Mouse (Mus musculus): ENCODE data around the gene Golga7b.

Golga7b gene

GRCm38 (mm10) chr19:42270119-42270518 is 22.7 kb downstream of the Golga7b start:
- TF ChIP-seq GATA4 (IDR thresholded peaks at IDR 0.05; ENCODE audit: insufficient replicate concordance, low read length) = no peak

DNA sequence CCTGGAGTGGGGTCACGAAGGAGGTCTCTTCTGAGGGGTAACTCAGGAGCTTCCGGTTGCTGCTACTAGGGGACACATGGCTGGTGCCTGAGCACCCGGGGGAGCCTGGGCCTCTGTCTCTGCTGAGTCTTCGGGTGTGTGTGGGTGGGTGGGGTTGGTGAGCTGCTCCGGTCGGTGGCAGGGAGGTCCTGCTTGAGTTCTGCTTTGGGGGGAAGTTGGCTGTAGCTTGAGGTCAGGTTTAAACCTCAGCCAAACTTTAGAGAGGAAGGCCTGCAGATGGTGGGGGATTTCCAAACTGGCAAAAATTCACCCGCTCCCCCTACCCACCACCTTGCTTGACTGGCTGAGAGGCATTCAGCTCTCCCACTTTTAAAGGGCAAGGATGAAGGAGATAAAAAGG is 23.8 kb downstream of the Golga7b start:
- TF ChIP-seq GATA4 (IDR thresholded peaks at IDR 0.05; ENCODE audit: insufficient replicate concordance, low read length) = no peak

GRCm38 (mm10) chr19:42272003-42272963 is 24.9 kb downstream of the Golga7b start:
- no peak for TF ChIP-seq GATA4 (IDR thresholded peaks at IDR 0.05; ENCODE audit: insufficient replicate concordance, low read length)

DNA sequence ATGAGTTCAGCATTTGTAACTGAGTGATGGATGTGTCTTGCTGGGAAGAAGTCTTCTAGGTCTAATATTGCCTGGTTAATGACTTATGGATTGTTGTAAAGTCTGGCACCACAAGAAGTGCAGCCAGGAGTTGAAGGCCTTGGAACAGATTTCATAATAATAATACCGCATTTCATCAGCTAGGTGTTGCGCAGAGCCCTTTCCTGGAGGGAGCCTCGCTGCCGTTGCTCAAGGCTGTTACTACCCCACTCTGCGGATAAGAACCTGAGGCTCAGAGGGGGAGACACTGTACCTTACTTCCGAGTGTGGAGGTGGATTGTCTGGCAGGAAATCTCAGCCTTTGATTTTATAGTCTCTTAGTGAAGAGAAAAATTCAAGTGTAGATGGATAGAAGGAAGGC is 29.9 kb downstream of the Golga7b start:
- TF ChIP-seq GATA4 (IDR thresholded peaks at IDR 0.05; ENCODE audit: insufficient replicate concordance, low read length) = no peak

- TF ChIP-seq GATA4 (IDR thresholded peaks at IDR 0.05; ENCODE audit: insufficient replicate concordance, low read length) = no peak
These were observed 31.1 kb downstream of the Golga7b start for GRCm38 (mm10) chr19:42278461-42278860.

- TF ChIP-seq GATA4 (IDR thresholded peaks at IDR 0.05; ENCODE audit: insufficient replicate concordance, low read length) = no peak
These were observed 32.2 kb downstream of the Golga7b start for GRCm38 (mm10) chr19:42279611-42280010.

DNA sequence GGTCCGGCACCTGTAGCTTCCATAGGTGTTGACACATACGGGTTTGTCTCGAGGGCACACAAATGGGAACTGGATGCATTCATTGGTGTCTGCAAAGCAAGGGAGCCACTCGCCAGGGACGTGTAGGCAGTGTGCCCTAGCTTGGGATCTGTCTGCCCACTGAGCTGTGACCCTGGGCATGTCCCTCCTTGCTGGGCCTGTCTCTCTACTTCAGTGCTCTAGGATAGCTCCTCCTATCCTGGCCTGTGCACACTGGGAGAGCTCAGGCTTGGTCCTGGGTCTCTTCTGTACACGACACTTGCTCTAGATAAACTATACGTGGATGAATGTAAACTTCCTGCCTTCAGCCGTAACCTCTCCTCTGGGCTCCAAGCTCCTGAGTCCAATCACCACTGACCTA is 36.8 kb downstream of the Golga7b start:
- no peak for TF ChIP-seq GATA4 (IDR thresholded peaks at IDR 0.05; ENCODE audit: insufficient replicate concordance, low read length)

DNA sequence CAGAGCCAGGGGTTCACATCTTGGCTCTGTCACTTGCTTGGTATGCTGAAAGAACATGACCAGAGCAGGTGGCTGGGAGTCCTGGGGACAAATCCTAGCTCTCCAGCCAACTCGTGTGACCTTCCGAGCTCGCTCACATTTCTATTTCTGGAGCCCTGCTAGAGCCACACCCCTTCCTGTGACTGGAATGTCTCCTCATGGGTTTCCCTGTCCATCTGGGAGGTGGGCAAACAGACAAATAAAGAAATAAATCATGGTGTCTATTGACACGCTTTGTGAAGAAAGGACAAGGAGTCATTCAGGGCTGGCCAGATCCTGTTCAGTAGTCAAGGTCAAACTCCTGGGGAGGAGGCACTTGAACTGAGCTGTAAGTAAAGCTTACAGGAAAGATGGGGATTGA is 41.0 kb downstream of the Golga7b start:
- TF ChIP-seq GATA4 (IDR thresholded peaks at IDR 0.05; ENCODE audit: insufficient replicate concordance, low read length) = no peak

- TF ChIP-seq GATA4 (IDR thresholded peaks at IDR 0.05; ENCODE audit: insufficient replicate concordance, low read length) = no peak
These were observed 43.7 kb downstream of the Golga7b start for GRCm38 (mm10) chr19:42290954-42291661.

- no peak for TF ChIP-seq GATA4 (IDR thresholded peaks at IDR 0.05; ENCODE audit: insufficient replicate concordance, low read length)
These were observed 44.7 kb downstream of the Golga7b start for GRCm38 (mm10) chr19:42292106-42292505.

- no peak for TF ChIP-seq GATA4 (IDR thresholded peaks at IDR 0.05; ENCODE audit: insufficient replicate concordance, low read length)
These were observed 45.8 kb downstream of the Golga7b start for GRCm38 (mm10) chr19:42293216-42293615.

- no peak for TF ChIP-seq GATA4 (IDR thresholded peaks at IDR 0.05; ENCODE audit: insufficient replicate concordance, low read length)
These were observed 55.9 kb downstream of the Golga7b start for GRCm38 (mm10) chr19:42303210-42303813.

DNA sequence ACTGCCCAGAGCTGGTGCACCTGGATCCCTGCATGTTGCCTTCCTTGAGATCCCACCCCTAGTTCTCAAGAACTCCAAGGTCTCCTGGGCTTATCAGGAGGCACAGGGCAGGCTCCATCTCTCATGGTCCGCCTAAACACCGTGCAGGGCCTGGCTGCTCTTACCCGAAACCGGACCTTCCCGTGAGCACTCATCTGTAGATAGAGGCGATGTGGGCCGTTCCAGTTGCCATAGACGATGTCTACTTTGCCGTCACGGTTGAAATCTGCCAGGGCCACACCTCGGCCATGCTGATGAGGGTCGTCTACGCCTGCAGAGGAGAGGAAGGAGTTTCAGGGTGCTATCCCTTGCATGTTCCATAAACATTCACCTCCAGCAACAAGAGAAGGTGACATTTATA is 57.1 kb downstream of the Golga7b start:
- TF ChIP-seq GATA4 (IDR thresholded peaks at IDR 0.05; ENCODE audit: insufficient replicate concordance, low read length) = no peak

- TF ChIP-seq GATA4 (IDR thresholded peaks at IDR 0.05; ENCODE audit: insufficient replicate concordance, low read length) = no peak
These were observed 58.4 kb downstream of the Golga7b start for GRCm38 (mm10) chr19:42305746-42306145.

DNA sequence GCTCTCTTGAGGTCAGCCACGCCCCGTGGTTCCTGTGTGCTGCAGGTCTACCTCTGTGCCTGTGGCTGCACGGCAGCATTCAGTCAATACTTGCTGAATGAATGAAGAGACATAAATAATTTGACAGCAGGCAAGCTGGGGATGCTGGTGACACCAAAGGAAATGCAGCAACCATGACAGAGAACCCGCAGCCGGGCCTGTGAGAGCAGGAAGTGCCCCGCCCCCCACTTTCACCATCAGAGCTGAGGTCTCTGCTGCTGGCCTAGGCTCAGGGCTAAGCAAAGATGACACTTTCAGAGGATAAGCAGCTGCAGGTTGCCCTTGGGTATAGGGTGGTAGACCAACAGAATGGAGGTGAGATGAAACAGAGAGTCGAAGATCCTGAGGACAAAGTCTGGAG is 58.8 kb downstream of the Golga7b start:
- TF ChIP-seq GATA4 (IDR thresholded peaks at IDR 0.05; ENCODE audit: insufficient replicate concordance, low read length) = no peak

DNA sequence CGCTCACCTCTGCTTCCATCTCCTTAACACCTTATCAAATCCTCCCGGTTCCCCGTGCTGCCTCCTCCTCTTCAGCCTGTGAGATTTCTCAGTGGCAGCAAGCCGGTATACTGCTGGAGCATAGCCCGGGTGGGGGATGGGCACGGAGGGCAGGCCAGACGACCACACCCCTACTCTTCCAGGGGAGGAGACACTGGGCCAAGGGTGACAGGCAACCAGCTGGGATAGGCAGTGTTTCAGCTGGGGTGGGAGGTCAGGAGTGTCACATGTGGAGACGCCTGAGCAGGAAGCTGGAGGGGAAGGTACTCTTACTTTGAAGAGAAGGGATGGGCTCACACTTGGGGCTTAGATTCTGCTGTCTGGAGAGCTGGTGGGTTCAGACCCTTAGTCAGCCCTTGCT is 59.6 kb downstream of the Golga7b start:
- TF ChIP-seq GATA4 (IDR thresholded peaks at IDR 0.05; ENCODE audit: insufficient replicate concordance, low read length) = no peak

All from liver, adult (tissue).